Mouse (Mus musculus) CD4-positive, CD25-positive, alpha-beta regulatory T cell, adult 4 months (primary cell): ENCODE data around the gene Rrm2. TPM values are rescaled to one million over a fixed set of nuclear protein-coding genes. Genes with fewer than 3 reads are reported as not detected.

Source experiments
- ATAC-seq: one replicate; pipeline ENCODE4 v1.8.0; 2017
- polyA plus RNA-seq, 2 experiments: library from polyadenylated mRNA; unstranded; fragments of 100-300 nt; shearing (Covaris generic); gene quantifications; one replicate each; pipeline ENCODE4 v1.2.1; 2017

Gene Rrm2
- polyA plus RNA-seq, 2 experiments from 2014 or later = 49.7 to 81.3 TPM

- ATAC-seq = no peak
Measured at GRCm38 (mm10) chr12:24750521-24750920, 42.5 kb downstream of the Rrm2 start.

- no peak for ATAC-seq
Measured at GRCm38 (mm10) chr12:24753680-24754079, 45.6 kb downstream of the Rrm2 start.

DNA sequence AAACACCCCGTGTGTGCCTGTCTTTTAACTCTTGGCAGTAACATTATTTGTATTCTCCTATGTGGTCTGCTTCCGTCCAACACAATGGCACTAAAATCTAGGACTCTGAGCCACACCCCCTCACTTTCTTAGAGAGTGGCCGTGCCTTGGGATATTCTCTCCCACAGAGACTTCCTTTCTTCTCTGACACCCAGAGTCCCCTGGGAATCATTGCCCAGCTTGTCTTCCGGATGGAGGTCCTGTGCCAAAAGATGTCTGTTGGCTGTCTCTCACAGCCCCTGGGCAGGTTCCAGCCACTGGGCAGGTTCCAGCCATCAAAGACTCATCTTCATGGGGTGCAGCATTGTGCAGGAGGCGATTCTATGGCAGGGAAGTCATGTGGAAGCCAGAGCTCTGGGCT lies 46.7 kb downstream of the Rrm2 start:
- ATAC-seq = no peak

- no peak for ATAC-seq
Measured at GRCm38 (mm10) chr12:24755471-24755870, 47.4 kb downstream of the Rrm2 start.

DNA sequence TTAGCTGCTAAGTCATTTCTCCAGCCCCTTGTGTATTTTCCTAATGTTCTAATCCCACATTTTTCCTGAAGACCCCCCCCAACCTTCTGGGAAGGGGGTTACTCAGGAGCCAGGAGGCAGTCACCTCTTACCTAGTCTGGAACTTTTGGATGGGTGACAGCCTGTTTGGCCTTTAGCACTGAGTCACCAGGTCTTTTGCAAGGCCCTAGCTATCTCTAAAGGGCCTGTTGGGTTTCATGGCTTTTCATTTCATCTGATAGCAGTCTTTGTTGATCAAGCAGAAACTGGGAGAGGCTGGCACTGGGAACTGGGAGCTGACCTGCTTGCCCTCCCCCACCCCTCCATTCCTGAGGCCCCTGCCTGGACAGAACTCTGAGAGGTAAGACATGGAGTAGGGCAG lies 49.3 kb downstream of the Rrm2 start:
- ATAC-seq = no peak

GRCm38 (mm10) chr12:24758374-24758773 lies 50.3 kb downstream of the Rrm2 start:
- ATAC-seq = no peak

DNA sequence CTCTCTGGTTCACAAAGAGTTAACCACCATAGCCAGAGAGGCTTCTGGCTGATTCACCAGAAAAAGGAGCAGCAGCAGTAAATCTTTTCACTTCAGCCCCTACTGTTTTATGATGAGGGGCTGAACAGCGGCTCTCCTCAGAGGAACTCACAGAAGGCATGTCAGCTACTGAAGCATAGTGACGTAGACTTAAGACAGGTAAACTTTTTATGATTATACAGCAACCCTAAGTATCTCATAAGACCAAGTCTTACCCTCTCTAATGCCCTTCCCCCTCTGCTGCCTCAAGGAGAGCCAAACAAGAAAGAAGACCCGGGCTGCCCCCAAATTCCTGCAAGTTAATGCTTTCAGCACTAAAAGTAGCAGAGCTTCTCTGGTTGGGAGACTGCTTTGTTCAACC lies 54.2 kb downstream of the Rrm2 start:
- no peak for ATAC-seq

Other genes starting within 250 kb of the Rrm2 start
- gene Taf1b, start 209.9 kb upstream of the Rrm2 start, polyA plus RNA-seq = 10 to 100 TPM; 64.3 to 69.6 TPM
- gene Grhl1, start 136.0 kb upstream of the Rrm2 start, polyA plus RNA-seq = 1 to 10 TPM; 2.9 to 3.1 TPM
- gene Klf11, start 57.0 kb upstream of the Rrm2 start, polyA plus RNA-seq = 1 to 10 TPM; 2.2 to 3.1 TPM
- not detected for gene Cys1, start 26.4 kb upstream of the Rrm2 start, polyA plus RNA-seq
- under 1 TPM; 0.15 to 0.34 TPM for gene Mboat2, start 122.6 kb downstream of the Rrm2 start, polyA plus RNA-seq